Mouse (Mus musculus) left cerebral cortex, adult 8-10 months (tissue): Measurements from ENCODE around the gene Zfp354a. TPM values are rescaled to one million over a fixed set of nuclear protein-coding genes. Genes with fewer than 3 reads are reported as not detected.

ENCODE experiments used
- total RNA-seq, 4 experiments: library from RNA; stranded (reverse); gene quantifications; 2 replicates each; pipeline ENCODE4 v1.2.4; 2022

Zfp354a gene
- total RNA-seq, 4 experiments from 2014 or later: 9.1 to 9.7 (median 9.2) TPM

Other genes with a start within 250 kb of the Zfp354a start
- gene Zfp354c, start 231.5 kb upstream of the Zfp354a start, total RNA-seq: 10 to 100 TPM; 40.4 to 57.6 (median 45.3) TPM
- gene Zfp879, start 217.7 kb upstream of the Zfp354a start, total RNA-seq: 1 to 10 TPM; 3.0 to 3.5 (median 3.2) TPM
- not detected for gene Grm6, start 208.6 kb upstream of the Zfp354a start, total RNA-seq
- gene Zfp454, start 171.6 kb upstream of the Zfp354a start, total RNA-seq: 1 to 10 TPM; 5.2 to 8.0 (median 5.9) TPM
- 10 to 100 TPM; 24.2 to 28.2 (median 25.6) TPM for gene Zfp2, start 143.1 kb upstream of the Zfp354a start, total RNA-seq
- 1 to 10 TPM; 6.1 to 7.0 (median 6.4) TPM for gene Zfp354b, start 127.6 kb upstream of the Zfp354a start, total RNA-seq
- not detected for gene 4933414I15Rik, start 115.5 kb upstream of the Zfp354a start, total RNA-seq
- gene Prop1, start 105.5 kb upstream of the Zfp354a start, total RNA-seq: not detected
- gene Olfr1378, start 92.7 kb upstream of the Zfp354a start, total RNA-seq: not detected
- not detected for gene Olfr1377, start 77.3 kb upstream of the Zfp354a start, total RNA-seq
- gene Olfr51, start 55.7 kb upstream of the Zfp354a start, total RNA-seq: not detected
- gene Olfr54, start 45.0 kb upstream of the Zfp354a start, total RNA-seq: not detected
- gene Olfr1375, start 11.1 kb upstream of the Zfp354a start, total RNA-seq: not detected
- not detected for gene Gm12569, start 161.2 kb downstream of the Zfp354a start, total RNA-seq
- gene Clk4, start 202.5 kb downstream of the Zfp354a start, total RNA-seq: 100 to 1,000 TPM in 2 of 4 experiments, 10 to 100 TPM in 2; 92.1 to 119 (median 102) TPM
- gene BC049762, start 203.8 kb downstream of the Zfp354a start, total RNA-seq: not detected
- 10 to 100 TPM in 1 of 4 experiments, 1 to 10 TPM in 3; 8.0 to 11.0 (median 9.0) TPM for gene Col23a1, start 230.7 kb downstream of the Zfp354a start, total RNA-seq